Mouse (Mus musculus): ENCODE measurements at regions not wholly inside any gene's neighbourhood (a gene's known extent, or its start where the extent isn't known, plus 50 kb on each side); places are given as distances from the start of the nearest gene placed in this dataset.

GRCm38 (mm10) chr7:90041565-90042024, 60.8 kb upstream of the Eed start:
- TF ChIP-seq MYC (IDR thresholded peaks at IDR 0.05; ENCODE audit: low read depth, low read length) (no peak), CTCF (conservative IDR thresholded peaks at IDR 0.05 in 1 of 2, IDR thresholded peaks at IDR 0.05 in 1 of 2; ENCODE audit: low read depth in 2 of 2, low read length in 2 of 2) (no peak), HCFC1 (IDR thresholded peaks at IDR 0.05; ENCODE audit: low read depth, low read length) (no peak), POLR2A (IDR thresholded peaks at IDR 0.05; ENCODE audit: low read depth, low read length) (no peak), CHD1 (IDR thresholded peaks at IDR 0.05; ENCODE audit: low read depth, low read length) (no peak), GABPA (IDR thresholded peaks at IDR 0.05; ENCODE audit: insufficient replicate concordance, low read depth, low read length) (no peak), SMC3 (IDR thresholded peaks at IDR 0.05; ENCODE audit: low read depth, low read length) (no peak)

Measured in CH12.LX (cell line).